Mouse (Mus musculus) MEL (cell line): ENCODE measurements around the gene Dnase1l1. TPM values are rescaled to one million over a fixed set of nuclear protein-coding genes. Genes with fewer than 3 reads are reported as not detected.

Source experiments
- DNase-seq: peaks from one replicate; pipeline ENCODE4 v3.0.0; 2011; ENCODE audit warnings: low read depth, low spot score
- H3K27ac ChIP-seq: 2 replicates; pipeline ENCODE4 v1.5.1; 2012; ENCODE audit warnings: low read depth, mild to moderate bottlenecking, control low read depth, low read length, moderate library complexity; ENCODE audit not compliant: control insufficient read depth
- H3K27me3 ChIP-seq, 2 experiments: fragments of 150-350 bp in 1 of 2; sonication (generic) in 1 of 2; 2 replicates each; pipeline ENCODE4 v1.6.1; 2012; ENCODE audit warnings: low read length in 2 of 2, mild to moderate bottlenecking in 2 of 2, improper control_type of control experiment in 1 of 2, moderate library complexity in 1 of 2; ENCODE audit not compliant: insufficient read depth in 2 of 2, control insufficient read depth in 1 of 2
- H3K36me3 ChIP-seq, 2 experiments: 2 replicates each; pipeline ENCODE4 v1.6.1; 2012 to 2014; ENCODE audit warnings: low read length in 2 of 2, improper control_type of control experiment in 1 of 2, inconsistent platforms in 1 of 2, mild to moderate bottlenecking in 1 of 2; ENCODE audit not compliant: insufficient read depth in 2 of 2, control insufficient read depth in 1 of 2
- H3K4me1 ChIP-seq, 2 experiments: fragments of 150-350 bp in 1 of 2; sonication (generic) in 1 of 2; 2 replicates each; pipeline ENCODE4 v1.6.1; 2012; ENCODE audit warnings: low read length in 2 of 2, improper control_type of control experiment in 1 of 2, mild to moderate bottlenecking in 1 of 2; ENCODE audit not compliant: insufficient read depth in 2 of 2, control insufficient read depth in 1 of 2
- H3K4me3 ChIP-seq, 2 experiments: fragments of 150-350 bp in 1 of 2; sonication (generic) in 1 of 2; 2 replicates each; pipeline ENCODE4 v1.5.1; 2012; ENCODE audit warnings: low read depth in 2 of 2, low read length in 2 of 2, mild to moderate bottlenecking in 2 of 2, moderate library complexity in 2 of 2, control low read depth in 1 of 2, improper control_type of control experiment in 1 of 2; ENCODE audit not compliant: control insufficient read depth in 1 of 2, insufficient read depth in 1 of 2
- H3K79me2 ChIP-seq: 2 replicates; pipeline ENCODE4 v1.6.1; 2012; ENCODE audit warnings: mild to moderate bottlenecking, low read length, moderate library complexity; ENCODE audit not compliant: control insufficient read depth, poor library complexity, insufficient read depth
- H3K9ac ChIP-seq: 2 replicates; pipeline ENCODE4 v1.6.1; 2012; ENCODE audit warnings: low read depth, mild to moderate bottlenecking, control low read depth, low read length, moderate library complexity; ENCODE audit not compliant: control insufficient read depth, poor library complexity, severe bottlenecking
- H3K9me3 ChIP-seq: fragments of 150-350 bp; sonication (generic); replicated peaks from 2 replicates; pipeline ENCODE4 v1.6.1; 2012; ENCODE audit warnings: mild to moderate bottlenecking, low read length, improper control_type of control experiment, moderate library complexity; ENCODE audit not compliant: insufficient read depth
- CHD1 ChIP-seq: IDR thresholded peaks from 2 replicates; pipeline ENCODE4 v1.6.1; 2012; ENCODE audit warnings: low read depth, mild to moderate bottlenecking, inconsistent platforms, low read length, improper control_type of control experiment
- CTCF ChIP-seq, 3 experiments: IDR thresholded peaks in 2 of 3; conservative IDR thresholded peaks in 1 of 3; 2 replicates each; pipeline ENCODE4 v1.5.1; 2011 to 2012; ENCODE audit warnings: low read length in 3 of 3, low read depth in 2 of 3, mild to moderate bottlenecking in 2 of 3, improper control_type of control experiment in 1 of 3, inconsistent platforms in 1 of 3, mixed read lengths in 1 of 3, moderate library complexity in 1 of 3; ENCODE audit not compliant: control insufficient read depth in 1 of 3, insufficient read depth in 1 of 3, poor library complexity in 1 of 3, severe bottlenecking in 1 of 3
- ELF1 ChIP-seq: IDR thresholded peaks from 2 replicates; pipeline ENCODE4 v1.6.1; 2014; ENCODE audit warnings: low read depth, mild to moderate bottlenecking, inconsistent platforms, low read length, improper control_type of control experiment, moderate library complexity
- EP300 ChIP-seq, 2 experiments: IDR thresholded peaks; 2 replicates each; pipeline ENCODE4 v1.6.1; 2011; ENCODE audit warnings: improper control_type of control experiment in 2 of 2, low read length in 2 of 2, low read depth in 1 of 2, mild to moderate bottlenecking in 1 of 2
- ETS1 ChIP-seq: IDR thresholded peaks from 2 replicates; pipeline ENCODE4 v1.6.1; 2012; ENCODE audit warnings: low read depth, mild to moderate bottlenecking, inconsistent platforms, low read length, improper control_type of control experiment, moderate library complexity
- GATA1 ChIP-seq: IDR thresholded peaks from 2 replicates; pipeline ENCODE4 v1.6.1; 2011; ENCODE audit warnings: low read depth, low read length, improper control_type of control experiment
- MEF2A ChIP-seq: IDR thresholded peaks from 2 replicates; pipeline ENCODE4 v1.6.1; 2014; ENCODE audit warnings: low read depth, mild to moderate bottlenecking, inconsistent platforms, low read length, improper control_type of control experiment; ENCODE audit not compliant: poor library complexity, insufficient replicate concordance, severe bottlenecking; ENCODE audit errors: extremely low read depth
- MYB ChIP-seq: IDR thresholded peaks from 2 replicates; pipeline ENCODE4 v1.6.1; 2011; ENCODE audit warnings: mild to moderate bottlenecking, low read depth, low read length, improper control_type of control experiment
- NRF1 ChIP-seq: IDR thresholded peaks from 2 replicates; pipeline ENCODE4 v1.6.1; 2014; ENCODE audit warnings: low read depth, mild to moderate bottlenecking, inconsistent platforms, low read length, improper control_type of control experiment, moderate library complexity; ENCODE audit not compliant: poor library complexity, insufficient read depth, severe bottlenecking
- POLR2AphosphoS2 ChIP-seq: IDR thresholded peaks from 2 replicates; pipeline ENCODE4 v1.6.1; 2011; ENCODE audit warnings: low read length, improper control_type of control experiment
- POLR2AphosphoS5 ChIP-seq: IDR thresholded peaks from 2 replicates; pipeline ENCODE4 v1.6.1; 2012; ENCODE audit warnings: low read depth, borderline replicate concordance, mild to moderate bottlenecking, inconsistent platforms, low read length, moderate library complexity, mixed read lengths
- RAD21 ChIP-seq: IDR thresholded peaks from 2 replicates; pipeline ENCODE4 v1.6.1; 2011; ENCODE audit warnings: mild to moderate bottlenecking, low read depth, low read length, improper control_type of control experiment
- RCOR1 ChIP-seq: IDR thresholded peaks from 2 replicates; pipeline ENCODE4 v1.6.1; 2012; ENCODE audit warnings: low read depth, mild to moderate bottlenecking, inconsistent platforms, low read length, improper control_type of control experiment
- SIN3A ChIP-seq: IDR thresholded peaks from 2 replicates; pipeline ENCODE4 v1.6.1; 2012; ENCODE audit warnings: low read length, improper control_type of control experiment, inconsistent platforms
- SMC3 ChIP-seq: IDR thresholded peaks from 2 replicates; pipeline ENCODE4 v1.6.1; 2011; ENCODE audit warnings: low read depth, low read length, improper control_type of control experiment
- TAL1 ChIP-seq: IDR thresholded peaks from 2 replicates; pipeline ENCODE4 v1.6.1; 2012; ENCODE audit warnings: mild to moderate bottlenecking, inconsistent platforms, low read length, moderate library complexity, mixed read lengths
- TCF12 ChIP-seq: IDR thresholded peaks from 2 replicates; pipeline ENCODE4 v1.6.1; 2014; ENCODE audit warnings: low read depth, mild to moderate bottlenecking, inconsistent platforms, low read length, improper control_type of control experiment, moderate library complexity
- USF1 ChIP-seq: IDR thresholded peaks from 2 replicates; pipeline ENCODE4 v1.6.1; 2014; ENCODE audit warnings: low read depth, mild to moderate bottlenecking, inconsistent platforms, low read length, improper control_type of control experiment, moderate library complexity
- USF2 ChIP-seq, 2 experiments: IDR thresholded peaks; 2 replicates each; pipeline ENCODE4 v1.6.1; 2011 to 2012; ENCODE audit warnings: improper control_type of control experiment in 2 of 2, low read length in 2 of 2, borderline replicate concordance in 1 of 2, inconsistent platforms in 1 of 2, low read depth in 1 of 2, mild to moderate bottlenecking in 1 of 2; ENCODE audit not compliant: insufficient read depth in 1 of 2
- ZC3H11A ChIP-seq: IDR thresholded peaks from 2 replicates; pipeline ENCODE4 v1.6.1; 2012; ENCODE audit warnings: low read depth, mild to moderate bottlenecking, inconsistent platforms, low read length, improper control_type of control experiment
- ZKSCAN1 ChIP-seq: IDR thresholded peaks from 2 replicates; pipeline ENCODE4 v1.6.1; 2012; ENCODE audit warnings: low read depth, mild to moderate bottlenecking, inconsistent platforms, low read length, improper control_type of control experiment, moderate library complexity
- ZMIZ1 ChIP-seq: IDR thresholded peaks from 2 replicates; pipeline ENCODE4 v1.6.1; 2012; ENCODE audit warnings: low read depth, mild to moderate bottlenecking, inconsistent platforms, low read length, improper control_type of control experiment, moderate library complexity
- ZNF384 ChIP-seq: IDR thresholded peaks from 2 replicates; pipeline ENCODE4 v1.6.1; 2012; ENCODE audit warnings: low read depth, mild to moderate bottlenecking, inconsistent platforms, low read length, improper control_type of control experiment
- polyA plus RNA-seq, 2 experiments: library from polyadenylated mRNA; stranded (reverse) in 1 of 2; unstranded in 1 of 2; fragments of >175 nt in 1 of 2; fragments of >200 nt in 1 of 2; gene quantifications; 2 replicates each; pipeline versions ENCODE4 v1.2.1 to v1.2.4; 2012; ENCODE audit warnings: low replicate concordance in 2 of 2, low read depth in 1 of 2; ENCODE audit not compliant: insufficient read length in 2 of 2, insufficient read depth in 1 of 2, missing spikeins in 1 of 2
- total RNA-seq: library from RNA; depleted of rRNA; stranded (reverse); fragments of 300-350 nt; gene quantifications from 2 replicates; pipeline ENCODE4 v1.2.3, GENCODE M21; 2012

The Dnase1l1 gene
- total and polyA plus RNA-seq, 3 experiments, result 5.0 to 9.5 TPM; not detected in 1

DNA sequence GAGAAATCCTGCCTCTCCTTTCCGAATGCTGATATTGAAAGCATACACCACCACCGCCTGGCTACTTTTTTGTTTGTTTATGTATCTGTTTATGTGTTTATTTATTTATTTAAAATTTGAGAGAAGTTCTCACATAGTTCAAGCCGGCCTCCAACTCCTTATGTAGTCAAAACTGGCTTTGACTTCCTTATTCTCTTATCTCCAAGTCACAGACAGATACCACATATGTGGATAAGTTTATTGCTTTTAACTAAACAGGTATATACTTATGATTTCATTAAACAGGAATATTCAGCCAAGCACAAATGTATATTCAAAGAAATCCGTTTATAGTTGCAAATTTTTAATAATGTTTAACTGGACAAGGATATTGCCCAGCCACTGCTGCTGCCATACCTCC lies 11.3 kb upstream of the Dnase1l1 start:
- TF ChIP-seq EP300 (IDR thresholded peaks at IDR 0.05; ENCODE audit: low read depth in 1 of 2, low read length in 2 of 2) (peak; percentile 66 to 84), POLR2AphosphoS2 (no peak), RCOR1 (peak; percentile 65), SMC3 (no peak), CHD1 (no peak), ZMIZ1 (no peak), SIN3A (peak; percentile 34; the same call in 1 of the 2 replicates), MYB (no peak), TCF12 (peak; percentile 78), GATA1 (peak; percentile 90), ZC3H11A (no peak), TAL1 (peak; percentile 74), CTCF (IDR thresholded peaks at IDR 0.05 in 2 of 3, conservative IDR thresholded peaks at IDR 0.05 in 1 of 3; ENCODE audit: control insufficient read depth in 1 of 3, insufficient read depth in 1 of 3, low read depth in 2 of 3, low read length in 3 of 3, poor library complexity in 1 of 3, severe bottlenecking in 1 of 3) (no peak)
- TF ChIP-seq, all 39 proteins: peak for 6
- no peaks in the 10 kb centered on the region for H3K27me3 ChIP-seq
- no peak overlapping the region for H3K4me3 ChIP-seq
- no peak overlapping the region for H3K9ac ChIP-seq
- peak overlapping the region; percentile 16; the same call in 1 of the 2 replicates for H3K27ac ChIP-seq
- H3K9me3 ChIP-seq, result no peaks in the 10 kb centered on the region
- peaks cover under 1 to 4% of the 10 kb centered on the region in 2 experiments; a peak in 3 of 4 replicates for H3K4me1 ChIP-seq
- peaks cover 10% of the 10 kb centered on the region for H3K79me2 ChIP-seq
- H3K36me3 ChIP-seq, result peaks cover 0 to 9% of the 10 kb centered on the region in 2 experiments; a peak in 2 of 4 replicates
- peak; percentile 54 for DNase-seq

DNA sequence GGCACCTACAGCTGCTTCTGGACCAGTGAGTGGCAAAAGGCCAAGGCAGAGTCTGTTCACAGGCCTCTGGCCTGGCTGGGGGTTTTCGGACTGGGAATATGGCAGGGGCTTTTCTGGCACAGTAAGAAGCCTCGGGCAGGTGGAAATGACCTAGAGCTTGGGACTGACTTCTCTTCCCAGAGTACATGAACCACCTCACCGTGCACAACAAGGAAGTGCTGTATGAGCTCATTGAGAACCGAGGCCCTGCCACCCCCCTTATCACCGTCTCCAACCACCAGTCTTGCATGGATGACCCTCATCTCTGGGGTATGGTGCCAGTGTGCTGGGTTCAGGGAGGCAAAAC lies 928 bp upstream of the Dnase1l1 start:
- H3K4me3 ChIP-seq, result peak overlapping the region; percentile 72 to 76
- H3K36me3 ChIP-seq, result peaks cover 0 to 11% of the 10 kb centered on the region in 2 experiments; a peak in 3 of 4 replicates
- H3K27ac ChIP-seq, result peak overlapping the region; percentile 72
- peak; percentile 30 for DNase-seq
- H3K9ac ChIP-seq, result peak overlapping the region; percentile 86
- H3K27me3 ChIP-seq, result no peaks in the 10 kb centered on the region
- peak; percentile 23; the same call in 1 of the 2 replicates for TF ChIP-seq ELF1
- no peak for TF ChIP-seq SMC3
- H3K79me2 ChIP-seq, result peaks cover 13% of the 10 kb centered on the region
- peaks cover 0 to 11% of the 10 kb centered on the region in 2 experiments; a peak in 2 of 4 replicates for H3K4me1 ChIP-seq
- no peaks in the 10 kb centered on the region for H3K9me3 ChIP-seq

DNA sequence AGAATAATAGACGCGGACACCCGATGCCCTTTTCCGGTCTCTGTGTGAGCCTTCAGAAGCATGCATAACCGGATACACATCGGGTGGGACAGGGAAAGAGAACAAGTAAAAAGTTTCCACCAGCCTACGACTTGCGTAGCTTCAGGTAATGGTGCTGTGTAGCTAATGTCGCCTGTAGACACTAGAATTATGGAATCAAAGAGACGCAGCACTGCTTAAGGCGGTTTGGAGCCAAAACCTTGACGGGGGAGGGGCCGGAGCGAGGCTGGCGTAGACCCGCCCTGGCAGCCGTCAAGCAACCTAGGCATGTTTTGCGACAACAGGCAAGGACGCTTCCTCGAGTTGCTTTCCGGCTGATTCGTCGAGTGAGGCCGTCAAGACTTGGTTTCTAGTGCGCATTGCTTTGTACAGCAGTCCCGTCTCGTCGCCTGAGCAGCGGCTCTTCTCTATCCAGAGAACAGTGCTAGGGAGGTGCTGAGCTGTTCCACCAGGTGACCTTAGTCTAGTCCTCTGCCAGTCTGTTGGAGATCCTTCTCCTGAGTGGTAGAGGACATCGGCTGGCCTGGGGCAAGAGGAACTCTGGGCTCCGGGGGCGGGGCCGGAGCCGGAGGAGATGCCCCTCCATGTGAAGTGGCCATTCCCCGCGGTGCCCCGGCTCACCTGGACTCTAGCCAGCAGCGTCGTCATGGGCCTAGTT lies 406 bp upstream of the Dnase1l1 start:
- peak overlapping the region; percentile 85 for H3K27ac ChIP-seq
- H3K27me3 ChIP-seq, result no peaks in the 10 kb centered on the region
- no peaks in the 10 kb centered on the region for H3K9me3 ChIP-seq
- peaks cover 0 to 11% of the 10 kb centered on the region in 2 experiments; a peak in 2 of 4 replicates for H3K4me1 ChIP-seq
- peaks cover 0 to 11% of the 10 kb centered on the region in 2 experiments; a peak in 3 of 4 replicates for H3K36me3 ChIP-seq
- H3K4me3 ChIP-seq, result peak overlapping the region; percentile 72 to 76
- peak; percentile 92 for DNase-seq
- H3K9ac ChIP-seq, result peak overlapping the region; percentile 86
- H3K79me2 ChIP-seq, result peaks cover 13% of the 10 kb centered on the region
- TF ChIP-seq GATA1, result no peak
- TF ChIP-seq CHD1, result no peak
- TF ChIP-seq RAD21, result no peak
- no peak for TF ChIP-seq ZNF384
- TF ChIP-seq USF1, result no peak
- no peak for TF ChIP-seq MYB
- TF ChIP-seq NRF1, result no peak
- TF ChIP-seq USF2 (IDR thresholded peaks at IDR 0.05; ENCODE audit: borderline replicate concordance in 1 of 2, insufficient read depth in 1 of 2, low read depth in 1 of 2, low read length in 2 of 2), result no peak
- TF ChIP-seq POLR2AphosphoS5, result no peak
- peak; percentile 61; the same call in 1 of the 2 replicates for TF ChIP-seq POLR2AphosphoS2
- TF ChIP-seq ZKSCAN1, result no peak
- TF ChIP-seq MEF2A, result no peak
- no peak for TF ChIP-seq SMC3
- TF ChIP-seq ETS1, result no peak
